Mouse (Mus musculus) cerebellum, adult 2 months (tissue): ENCODE measurements around the gene Maml3.

Experiments
- CTCF ChIP-seq: fragments of 200-500 bp; IDR thresholded peaks from 2 replicates; pipeline ENCODE4 v1.5.1; 2011; ENCODE audit warnings: low read depth, mild to moderate bottlenecking, control low read depth, low read length, moderate library complexity, borderline replicate concordance; ENCODE audit not compliant: insufficient read depth
- POLR2A ChIP-seq: fragments of 200-500 bp; IDR thresholded peaks from 2 replicates; pipeline ENCODE4 v1.6.1; 2011; ENCODE audit warnings: low read length, control low read depth, borderline replicate concordance; ENCODE audit not compliant: insufficient read depth

DNA sequence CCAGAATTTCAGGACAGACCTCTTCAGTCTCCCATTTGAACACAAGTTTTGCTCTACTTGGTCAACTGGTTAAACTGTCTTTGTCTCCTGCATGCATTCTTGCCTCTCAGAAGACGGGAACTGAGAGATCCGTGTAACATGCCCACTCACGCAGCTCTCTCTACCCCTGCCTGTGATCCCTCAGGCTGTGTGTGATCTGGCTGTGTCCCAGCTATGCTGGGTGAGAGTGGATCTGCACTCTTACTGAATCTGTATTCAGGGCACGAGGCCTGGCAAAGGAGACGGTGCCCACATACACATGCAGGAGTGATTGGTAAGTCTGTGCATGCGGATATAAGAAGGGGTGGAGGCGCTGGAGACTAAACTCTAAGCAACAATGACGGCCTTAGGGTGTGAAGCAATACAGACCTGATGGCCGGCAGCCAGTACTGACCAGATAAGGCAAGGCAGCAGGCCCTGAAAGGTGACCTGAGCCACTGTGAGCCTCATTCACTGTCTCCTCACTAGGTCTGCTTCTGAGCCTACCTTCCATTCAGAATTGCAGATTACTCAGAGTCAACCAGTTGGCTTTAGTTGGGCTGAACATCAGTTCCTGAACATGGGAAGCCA lies 274.0 kb downstream of the Maml3 start:
- TF ChIP-seq CTCF (no peak), POLR2A (no peak)
